Mouse (Mus musculus): ENCODE data around the gene Frmpd1.

DNA sequence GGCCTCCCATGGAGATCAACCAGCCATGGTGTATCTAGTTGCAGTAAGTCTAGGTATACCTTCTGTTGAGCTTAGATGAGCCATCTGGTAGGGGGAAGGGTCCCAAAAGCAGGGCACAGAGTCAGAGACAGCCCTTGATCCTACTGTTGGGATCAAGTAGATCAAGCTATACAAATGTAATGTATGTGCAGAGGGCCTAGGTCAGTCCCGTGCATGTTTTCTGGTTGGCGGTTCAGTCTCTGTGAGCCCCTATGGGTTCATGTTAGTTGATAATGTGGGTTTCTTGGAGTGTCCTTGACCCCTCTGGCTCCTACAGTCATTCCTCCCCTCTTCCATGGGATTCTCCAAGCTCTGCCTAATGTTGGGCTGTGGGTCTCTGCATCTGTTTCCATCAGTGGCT lies 126.4 kb downstream of the Frmpd1 start:
- TF ChIP-seq POLR2A (IDR thresholded peaks at IDR 0.05; ENCODE audit: borderline replicate concordance, insufficient read depth, low read length): no peak
- TF ChIP-seq CTCF (IDR thresholded peaks at IDR 0.05; ENCODE audit: borderline replicate concordance, insufficient read depth, low read depth, low read length): no peak

Data from cerebellum, adult 2 months (tissue).